Mouse (Mus musculus): ENCODE measurements around the gene Tex52. TPM values are rescaled to one million over a fixed set of nuclear protein-coding genes. Genes with fewer than 3 reads are reported as not detected.
"Not testable (repeated sequence)": the region's sequence is repeated elsewhere in the genome, so short reads cannot be mapped to it uniquely, and the experiment has no call there.

Gene Tex52
- polyA plus RNA-seq, 1 experiment: 0.18 TPM

GRCm38 (mm10) chr6:128379636-128380035, 4.4 kb downstream of the Tex52 start:
- peaks cover 25% of the 10 kb centered on the region for H3K27me3 ChIP-seq (replicated peaks)
- TF ChIP-seq FLI1 (IDR thresholded peaks at IDR 0.05; ENCODE audit: low read length) (no peak), GATA1 (IDR thresholded peaks at IDR 0.05; ENCODE audit: borderline replicate concordance, low read length) (no peak)
- no peaks in the 10 kb centered on the region for H3K9me3 ChIP-seq
- peaks cover 15% of the 10 kb centered on the region for H3K36me3 ChIP-seq (replicated peaks; ENCODE audit: low read length)
- H3K4me1 ChIP-seq: peaks cover 14% of the 10 kb centered on the region
- no peak overlapping the region for H3K4me3 ChIP-seq (replicated peaks)

GRCm38 (mm10) chr6:128380594-128381167, 5.4 kb downstream of the Tex52 start:
- not testable (repeated sequence) for H3K9me3 ChIP-seq; H3K4me3 ChIP-seq (replicated peaks); H3K36me3 ChIP-seq (replicated peaks; ENCODE audit: low read length)
- Histone ChIP-seq H3K4me1 (peaks cover 14% of the 10 kb centered on the region), H3K27me3 (replicated peaks) (peaks cover 32% of the 10 kb centered on the region)

- TF ChIP-seq GATA1 (IDR thresholded peaks at IDR 0.05; ENCODE audit: borderline replicate concordance, low read length) (no peak), FLI1 (IDR thresholded peaks at IDR 0.05; ENCODE audit: low read length) (no peak)
- Histone ChIP-seq H3K27me3 (replicated peaks) (peaks cover 36% of the 10 kb centered on the region), H3K9me3 (no peaks in the 10 kb centered on the region), H3K36me3 (replicated peaks; ENCODE audit: low read length) (peaks cover 6% of the 10 kb centered on the region), H3K4me3 (replicated peaks) (no peak overlapping the region), H3K4me1 (peaks cover 14% of the 10 kb centered on the region)
Observed at GRCm38 (mm10) chr6:128381254-128381653, 6.0 kb downstream of the Tex52 start.

GRCm38 (mm10) chr6:128383752-128384151, 8.5 kb downstream of the Tex52 start:
- TF ChIP-seq FLI1 (IDR thresholded peaks at IDR 0.05; ENCODE audit: low read length) (no peak), GATA1 (IDR thresholded peaks at IDR 0.05; ENCODE audit: borderline replicate concordance, low read length) (no peak)
- H3K4me1 ChIP-seq: peaks cover 14% of the 10 kb centered on the region
- H3K4me3 ChIP-seq (replicated peaks): no peak overlapping the region
- no peaks in the 10 kb centered on the region for H3K9me3 ChIP-seq
- no peaks in the 10 kb centered on the region for H3K36me3 ChIP-seq (replicated peaks; ENCODE audit: low read length)
- H3K27me3 ChIP-seq (replicated peaks): peaks cover 42% of the 10 kb centered on the region

- TF ChIP-seq FLI1 (IDR thresholded peaks at IDR 0.05; ENCODE audit: low read length) (no peak), GATA1 (IDR thresholded peaks at IDR 0.05; ENCODE audit: borderline replicate concordance, low read length) (no peak)
- Histone ChIP-seq H3K36me3 (replicated peaks; ENCODE audit: low read length) (no peaks in the 10 kb centered on the region), H3K9me3 (no peaks in the 10 kb centered on the region), H3K4me1 (peaks cover 7% of the 10 kb centered on the region), H3K4me3 (replicated peaks) (no peak overlapping the region), H3K27me3 (replicated peaks) (peaks cover 44% of the 10 kb centered on the region)
Observed at GRCm38 (mm10) chr6:128385026-128385425, 9.8 kb downstream of the Tex52 start.

GRCm38 (mm10) chr6:128389185-128389584, 13.9 kb downstream of the Tex52 start:
- Histone ChIP-seq H3K27me3 (replicated peaks) (peaks cover 32% of the 10 kb centered on the region), H3K36me3 (replicated peaks; ENCODE audit: low read length) (no peaks in the 10 kb centered on the region), H3K4me3 (replicated peaks) (no peak overlapping the region), H3K9me3 (no peaks in the 10 kb centered on the region), H3K4me1 (no peaks in the 10 kb centered on the region)
- TF ChIP-seq GATA1 (IDR thresholded peaks at IDR 0.05; ENCODE audit: borderline replicate concordance, low read length) (no peak), FLI1 (IDR thresholded peaks at IDR 0.05; ENCODE audit: low read length) (no peak)

- H3K27me3 ChIP-seq (replicated peaks): peaks cover 28% of the 10 kb centered on the region
- no peaks in the 10 kb centered on the region for H3K4me1 ChIP-seq
- TF ChIP-seq GATA1 (IDR thresholded peaks at IDR 0.05; ENCODE audit: borderline replicate concordance, low read length) (no peak), FLI1 (IDR thresholded peaks at IDR 0.05; ENCODE audit: low read length) (no peak)
- no peaks in the 10 kb centered on the region for H3K9me3 ChIP-seq
- no peak overlapping the region for H3K4me3 ChIP-seq (replicated peaks)
- H3K36me3 ChIP-seq (replicated peaks; ENCODE audit: low read length): no peaks in the 10 kb centered on the region
Observed at GRCm38 (mm10) chr6:128390683-128391082, 15.4 kb downstream of the Tex52 start.

GRCm38 (mm10) chr6:128397574-128398261, 22.5 kb downstream of the Tex52 start:
- Histone ChIP-seq H3K4me3 (replicated peaks) (no peak overlapping the region), H3K27me3 (replicated peaks) (peaks cover 42% of the 10 kb centered on the region), H3K4me1 (no peaks in the 10 kb centered on the region), H3K36me3 (replicated peaks; ENCODE audit: low read length) (no peaks in the 10 kb centered on the region), H3K9me3 (no peaks in the 10 kb centered on the region)
- no peak for TF ChIP-seq GATA1 (IDR thresholded peaks at IDR 0.05; ENCODE audit: borderline replicate concordance, low read length)
- no peak for TF ChIP-seq FLI1 (IDR thresholded peaks at IDR 0.05; ENCODE audit: low read length)

GRCm38 (mm10) chr6:128398996-128399395, 23.7 kb downstream of the Tex52 start, which contains the start of gene Nrip2:
Nrip2 (plus strand) TSS chr6:128399296.
- Histone ChIP-seq H3K27me3 (replicated peaks) (peaks cover 38% of the 10 kb centered on the region), H3K4me3 (replicated peaks) (no peak within 1 kb of the TSS), H3K9me3 (no peaks in the 10 kb centered on the region), H3K4me1 (no peaks in the 10 kb centered on the region), H3K36me3 (replicated peaks; ENCODE audit: low read length) (no peaks in the 10 kb centered on the region)
- TF ChIP-seq GATA1 (IDR thresholded peaks at IDR 0.05; ENCODE audit: borderline replicate concordance, low read length) (no peak), FLI1 (IDR thresholded peaks at IDR 0.05; ENCODE audit: low read length) (no peak)

- TF ChIP-seq FLI1 (IDR thresholded peaks at IDR 0.05; ENCODE audit: low read length) (no peak), GATA1 (IDR thresholded peaks at IDR 0.05; ENCODE audit: borderline replicate concordance, low read length) (no peak)
- no peaks in the 10 kb centered on the region for H3K9me3 ChIP-seq
- H3K4me3 ChIP-seq (replicated peaks): no peak overlapping the region
- H3K4me1 ChIP-seq: no peaks in the 10 kb centered on the region
- H3K36me3 ChIP-seq (replicated peaks; ENCODE audit: low read length): no peaks in the 10 kb centered on the region
- H3K27me3 ChIP-seq (replicated peaks): peaks cover 34% of the 10 kb centered on the region
Observed at GRCm38 (mm10) chr6:128399421-128400185, 24.3 kb downstream of the Tex52 start.
